ENCODE assay signal across 27 mouse cellular contexts in genomic region chr8:121995895-121996294, GRCm38 (mm10). TPM values are rescaled to one million over a fixed set of nuclear protein-coding genes. Genes with fewer than 3 reads are reported as not detected.
A peak's percentile ranks its signal among the peaks of the same experiment; 100 is the strongest.
DNase-seq lines count a peak whose midpoint lies in the region; ATAC-seq and TF ChIP-seq lines count a peak whose summit lies in the region.
"Had no signal": no experiment of that assay in that cellular context is flagged by ENCODE, and none has a peak within 500 bp of the region (broad histone marks: within the 10 kb centered on the region; RNA-seq: fewer than 3 reads in every experiment).

No protein-coding gene starts in this region.

- 69% methylated on average over 3 of the region's 3 CpGs for WGBS in liver, embryonic 13.5 days (ENCODE audit: insufficient replicate concordance)
- WGBS in stomach, postnatal 0 days: 65% methylated on average over 3 of the region's 3 CpGs
- 89% methylated on average over 3 of the region's 3 CpGs for WGBS in forebrain, embryonic 14.5 days

- H3K9me3 ChIP-seq in liver, embryonic 13.5 days (replicated peaks): no peaks in the 10 kb centered on the region
- no peaks in the 10 kb centered on the region for H3K9me3 ChIP-seq in stomach, postnatal 0 days (ENCODE audit: control insufficient read depth, low read length)
- H3K9me3 ChIP-seq in forebrain, embryonic 14.5 days (replicated peaks; ENCODE audit: control insufficient read depth, low read length): no peaks in the 10 kb centered on the region
- H3K9me3 ChIP-seq: embryonic facial prominence, embryonic 15.5 days; forebrain, embryonic 10.5 days; forebrain, embryonic 15.5 days; heart, embryonic 10.5 days had no signal

- H3K27me3 ChIP-seq in liver, embryonic 13.5 days: no peaks in the 10 kb centered on the region
- H3K27me3 ChIP-seq in stomach, postnatal 0 days (ENCODE audit: control insufficient read depth, insufficient read depth, low read length): no peaks in the 10 kb centered on the region
- no peaks in the 10 kb centered on the region for H3K27me3 ChIP-seq in forebrain, embryonic 14.5 days (replicated peaks; ENCODE audit: control insufficient read depth, insufficient read depth, low read length)
- H3K27me3 ChIP-seq: embryonic facial prominence, embryonic 15.5 days; forebrain, embryonic 15.5 days had no signal

- H3K4me3 ChIP-seq in liver, embryonic 13.5 days (replicated peaks): no peak overlapping the region
- no peak overlapping the region for H3K4me3 ChIP-seq in stomach, postnatal 0 days (ENCODE audit: low read depth, low read length)
- no peak overlapping the region for H3K4me3 ChIP-seq in forebrain, embryonic 14.5 days (ENCODE audit: low read depth, low read length)
- H3K4me3 ChIP-seq: embryonic facial prominence, embryonic 15.5 days; erythroblast, embryonic 14.5 days; forebrain, embryonic 10.5 days; forebrain, embryonic 15.5 days; heart, embryonic 10.5 days had no signal

- no peaks in the 10 kb centered on the region for H3K4me1 ChIP-seq in liver, embryonic 13.5 days (replicated peaks)
- H3K4me1 ChIP-seq in stomach, postnatal 0 days (replicated peaks; ENCODE audit: control insufficient read depth, insufficient read depth): no peaks in the 10 kb centered on the region
- H3K4me1 ChIP-seq in forebrain, embryonic 14.5 days (ENCODE audit: control insufficient read depth, insufficient read depth, low read length): no peaks in the 10 kb centered on the region
- H3K4me1 ChIP-seq: forebrain, embryonic 10.5 days had no signal

- no peak for TF ChIP-seq EP300 in stomach, postnatal 0 days (optimal IDR thresholded peaks at IDR 0.05)

- H3K36me3 ChIP-seq in liver, embryonic 13.5 days: peaks cover 87% of the 10 kb centered on the region
- peaks cover 13% of the 10 kb centered on the region for H3K36me3 ChIP-seq in stomach, postnatal 0 days (ENCODE audit: control insufficient read depth, insufficient read depth, low read length)
- H3K36me3 ChIP-seq in forebrain, embryonic 14.5 days (ENCODE audit: control insufficient read depth, insufficient read depth, low read length): peaks cover 79% of the 10 kb centered on the region

- H3K4me2 ChIP-seq in liver, embryonic 13.5 days: no peak overlapping the region
- no peak overlapping the region for H3K4me2 ChIP-seq in stomach, postnatal 0 days (replicated peaks; ENCODE audit: low read depth)
- no peak overlapping the region for H3K4me2 ChIP-seq in forebrain, embryonic 14.5 days (ENCODE audit: low read length)
- H3K4me2 ChIP-seq: embryonic facial prominence, embryonic 15.5 days; forebrain, embryonic 15.5 days; hindbrain, embryonic 14.5 days had no signal

- no peak for TF ChIP-seq CTCF in stomach, postnatal 0 days (IDR thresholded peaks at IDR 0.05; ENCODE audit: low read depth)

- peak; percentile 19 for DNase-seq in embryo, embryonic 10.5 days (ENCODE audit: low spot score)
- DNase-seq in embryo, embryonic 11 days: no peak
- DNase-seq in adipocyte (ENCODE audit: low spot score): peak; percentile 79
- no peak for DNase-seq in liver, embryonic 13.5 days
- no peak for DNase-seq in stomach, postnatal 0 days (ENCODE audit: low spot score)
- no peak for DNase-seq in forebrain, embryonic 14.5 days (ENCODE audit: low spot score)
- no peak for DNase-seq in left cerebral cortex, adult 8-10 months (ENCODE audit: low spot score in 2 of 2)
- DNase-seq: adrenal gland, postnatal 14 days; cerebellum, adult 2 months; cerebellum, postnatal 14 days; gastrocnemius, postnatal 36 days; heart, adult 11 months; heart, postnatal 14 days had no signal

- H3K27ac ChIP-seq in liver, embryonic 13.5 days: no peak overlapping the region
- no peak overlapping the region for H3K27ac ChIP-seq in stomach, postnatal 0 days (replicated peaks)
- H3K27ac ChIP-seq in forebrain, embryonic 14.5 days (ENCODE audit: low read depth, low read length): no peak overlapping the region
- H3K27ac ChIP-seq: forebrain, embryonic 10.5 days; forebrain, embryonic 15.5 days; heart, embryonic 10.5 days; hindbrain, embryonic 14.5 days had no signal

- peak; percentile 40; the same call in 1 of the 2 replicates for ATAC-seq in liver, embryonic 13.5 days (ENCODE audit: low read depth)
- ATAC-seq in stomach, postnatal 0 days (ENCODE audit: low FRiP score, low TSS enrichment): peak; percentile 61
- ATAC-seq in forebrain, embryonic 14.5 days: no peak
- ATAC-seq: forebrain, embryonic 15.5 days had no signal

- no peak overlapping the region for H3K9ac ChIP-seq in liver, embryonic 13.5 days
- no peak overlapping the region for H3K9ac ChIP-seq in stomach, postnatal 0 days (ENCODE audit: low read length)
- H3K9ac ChIP-seq in forebrain, embryonic 14.5 days (ENCODE audit: low read length): no peak overlapping the region
- H3K9ac ChIP-seq: embryonic facial prominence, embryonic 15.5 days; forebrain, embryonic 15.5 days; hindbrain, embryonic 14.5 days had no signal

RNA-seq across cellular contexts. Expression of gene Banp, which starts 46.3 kb away (rescaled TPM):
- 14.5 and 18.1 TPM in 2 replicates for polyA plus RNA-seq in liver, embryonic 13.5 days (2015; fragmentation: Nextera tagmentation; extraction: Ambion mirVana)
- 9.0 and 10.0 TPM in 2 replicates for polyA plus RNA-seq in stomach, postnatal 0 days (2015; fragmentation: Nextera tagmentation; extraction: Ambion mirVana)
- polyA plus RNA-seq in forebrain, embryonic 14.5 days (2014; fragmentation: Nextera tagmentation; extraction: Ambion mirVana): 47.2 and 57.7 TPM in 2 replicates
- total RNA-seq in left cerebral cortex, adult 8-10 months (2022): 10 to 100 TPM; 26.1 to 35.5 (median 27.9) TPM

RNA-seq across cellular contexts. Expression of gene Car5a, which starts 51.2 kb away (rescaled TPM):
- 0.88 and 1.1 TPM in 2 replicates for polyA plus RNA-seq in liver, embryonic 13.5 days (2015; fragmentation: Nextera tagmentation; extraction: Ambion mirVana)
- polyA plus RNA-seq in stomach, postnatal 0 days (2015; fragmentation: Nextera tagmentation; extraction: Ambion mirVana): 0.12 and 0.30 TPM in 2 replicates
- 0.28 and 0.46 TPM in 2 replicates for polyA plus RNA-seq in forebrain, embryonic 14.5 days (2014; fragmentation: Nextera tagmentation; extraction: Ambion mirVana)
- total RNA-seq in left cerebral cortex, adult 8-10 months (2022): under 1 TPM in 1 of 4 experiments, not detected in 3; 0.53 TPM
- total RNA-seq: adrenal gland, adult 18-20 months; common myeloid progenitor, adult 5-6 weeks; gastrocnemius, adult 8-10 months; gastrocnemius, postnatal 36 days; heart, postnatal 14 days; hematopoietic stem cell, adult 5-6 weeks; MEL had no signal
- polyA plus RNA-seq: C2C12; embryonic facial prominence, embryonic 11.5 days; forebrain, embryonic 10.5 days; heart, embryonic 10.5 days; heart, embryonic 14.5 days; hindbrain, embryonic 14.5 days had no signal

Comparison
In these comparisons a context has a peak if more than half of its experiments do, and no peak if none do; other contexts are left out.
1. DNase-seq: peak in embryo, embryonic 10.5 days (single experiment) and adipocyte (single experiment); none in embryo, embryonic 11 days (single experiment), liver, embryonic 13.5 days (single experiment), stomach, postnatal 0 days (single experiment), forebrain, embryonic 14.5 days (single experiment) and left cerebral cortex, adult 8-10 months (0 of 2).